Mouse (Mus musculus): ENCODE measurements around the gene Slc12a3. TPM values are rescaled to one million over a fixed set of nuclear protein-coding genes. Genes with fewer than 3 reads are reported as not detected.
A peak's percentile ranks its signal among the peaks of the same experiment; 100 is the strongest.

Slc12a3 gene
- polyA plus RNA-seq, 1 experiment from 2014 or later: not detected

DNA sequence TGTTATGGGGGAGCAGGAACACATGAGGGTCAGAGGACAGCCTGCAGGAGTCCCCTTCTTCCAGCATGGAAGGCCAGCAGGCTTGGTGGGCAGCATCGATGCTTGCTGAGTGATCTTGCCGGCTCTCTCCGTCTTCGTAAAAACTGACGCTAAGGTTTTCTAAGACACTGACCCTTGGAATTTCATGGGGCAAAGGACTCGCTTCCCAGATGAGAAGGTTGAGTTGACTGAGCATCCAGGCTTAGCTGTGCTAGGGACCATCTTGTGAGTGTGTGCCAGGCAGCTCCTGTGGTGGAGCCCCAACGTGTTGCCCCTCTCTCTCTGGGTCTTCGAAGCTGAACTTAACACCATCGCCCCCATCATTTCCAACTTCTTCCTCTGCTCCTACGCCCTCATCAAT is 13.7 kb downstream of the Slc12a3 start:
- Histone ChIP-seq H3K4me3 (ENCODE audit: low read depth, low read length) (no peak overlapping the region), H3K27me3 (replicated peaks; ENCODE audit: control insufficient read depth, insufficient read depth, low read length) (no peaks in the 10 kb centered on the region), H3K4me2 (no peak overlapping the region), H3K36me3 (ENCODE audit: control insufficient read depth, insufficient read depth, low read length) (no peaks in the 10 kb centered on the region), H3K4me1 (replicated peaks; ENCODE audit: control insufficient read depth, insufficient read depth, low read length) (no peaks in the 10 kb centered on the region; the same call in 1 of the 2 replicates), H3K9me3 (ENCODE audit: control insufficient read depth, low read length) (no peaks in the 10 kb centered on the region), H3K27ac (ENCODE audit: low read depth, low read length) (no peak overlapping the region), H3K9ac (ENCODE audit: low read depth, low read length) (no peak overlapping the region)
- DNase-seq (ENCODE audit: low spot score) (no peak), ATAC-seq (replicated peaks; ENCODE audit: low FRiP score) (no peak)
- 84% methylated on average over 10 of the region's 10 CpGs for WGBS

DNA sequence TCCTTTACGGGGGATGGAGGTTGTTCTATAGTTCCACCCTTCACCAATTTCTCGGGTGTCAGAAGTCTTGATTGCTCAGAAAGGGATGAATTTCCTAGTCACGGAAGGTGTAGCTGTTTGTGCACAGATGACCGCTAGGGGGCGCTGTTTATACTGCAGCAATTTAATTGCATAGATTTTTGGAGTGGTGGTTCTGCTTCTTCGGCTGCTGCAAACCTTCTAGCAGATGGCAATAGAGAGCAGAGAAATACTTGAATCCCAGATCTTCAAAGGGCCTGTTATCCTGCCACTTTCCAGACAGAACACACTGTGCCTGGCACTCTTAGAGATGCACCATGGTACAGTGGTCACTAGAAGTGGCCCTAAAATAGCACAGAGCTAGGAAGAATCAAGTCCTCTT is 14.3 kb downstream of the Slc12a3 start:
- H3K4me1 ChIP-seq (replicated peaks; ENCODE audit: control insufficient read depth, insufficient read depth, low read length): no peaks in the 10 kb centered on the region; the same call in 1 of the 2 replicates
- no peak overlapping the region for H3K4me3 ChIP-seq (ENCODE audit: low read depth, low read length)
- DNase-seq (ENCODE audit: low spot score) (peak; percentile 63), ATAC-seq (replicated peaks; ENCODE audit: low FRiP score) (no peak)
- 11% methylated on average over 6 of the region's 6 CpGs for WGBS
- no peaks in the 10 kb centered on the region for H3K9me3 ChIP-seq (ENCODE audit: control insufficient read depth, low read length)
- no peaks in the 10 kb centered on the region for H3K27me3 ChIP-seq (replicated peaks; ENCODE audit: control insufficient read depth, insufficient read depth, low read length)
- H3K9ac ChIP-seq (ENCODE audit: low read depth, low read length): no peak overlapping the region
- no peaks in the 10 kb centered on the region for H3K36me3 ChIP-seq (ENCODE audit: control insufficient read depth, insufficient read depth, low read length)
- H3K27ac ChIP-seq (ENCODE audit: low read depth, low read length): no peak overlapping the region
- no peak overlapping the region for H3K4me2 ChIP-seq

DNA sequence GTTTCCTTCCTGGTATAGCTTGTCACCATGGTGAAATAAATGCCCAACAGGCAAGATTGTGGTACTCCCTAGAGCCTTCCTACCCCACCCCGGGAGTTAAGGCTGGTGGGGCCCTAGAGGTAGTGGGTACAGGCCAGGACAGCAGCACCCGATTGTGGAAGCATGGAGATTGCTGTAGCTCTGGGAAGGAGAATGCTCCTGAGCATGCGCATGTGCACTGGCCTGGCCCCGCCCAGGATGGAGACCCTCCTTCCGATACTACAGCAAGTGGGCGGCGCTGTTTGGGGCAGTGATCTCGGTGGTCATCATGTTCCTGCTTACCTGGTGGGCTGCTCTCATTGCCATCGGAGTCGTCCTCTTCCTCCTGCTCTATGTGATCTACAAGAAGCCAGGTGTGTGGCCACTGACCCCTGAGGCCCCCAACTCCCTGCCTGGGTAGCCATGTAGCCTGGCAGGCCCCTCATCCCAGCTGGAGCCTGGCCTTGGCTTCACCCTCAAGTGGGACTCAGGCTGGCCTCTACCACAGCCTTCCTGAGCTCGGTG is 14.8 kb downstream of the Slc12a3 start:
- no peak overlapping the region for H3K4me3 ChIP-seq (ENCODE audit: low read depth, low read length)
- no peak overlapping the region for H3K27ac ChIP-seq (ENCODE audit: low read depth, low read length)
- H3K4me2 ChIP-seq: no peak overlapping the region
- no peaks in the 10 kb centered on the region for H3K36me3 ChIP-seq (ENCODE audit: control insufficient read depth, insufficient read depth, low read length)
- DNase-seq (ENCODE audit: low spot score) (no peak), ATAC-seq (replicated peaks; ENCODE audit: low FRiP score) (no peak)
- no peaks in the 10 kb centered on the region for H3K27me3 ChIP-seq (replicated peaks; ENCODE audit: control insufficient read depth, insufficient read depth, low read length)
- no peak overlapping the region for H3K9ac ChIP-seq (ENCODE audit: low read depth, low read length)
- WGBS: 76% methylated on average over 11 of the region's 11 CpGs
- H3K4me1 ChIP-seq (replicated peaks; ENCODE audit: control insufficient read depth, insufficient read depth, low read length): no peaks in the 10 kb centered on the region; the same call in 1 of the 2 replicates
- H3K9me3 ChIP-seq (ENCODE audit: control insufficient read depth, low read length): no peaks in the 10 kb centered on the region

DNA sequence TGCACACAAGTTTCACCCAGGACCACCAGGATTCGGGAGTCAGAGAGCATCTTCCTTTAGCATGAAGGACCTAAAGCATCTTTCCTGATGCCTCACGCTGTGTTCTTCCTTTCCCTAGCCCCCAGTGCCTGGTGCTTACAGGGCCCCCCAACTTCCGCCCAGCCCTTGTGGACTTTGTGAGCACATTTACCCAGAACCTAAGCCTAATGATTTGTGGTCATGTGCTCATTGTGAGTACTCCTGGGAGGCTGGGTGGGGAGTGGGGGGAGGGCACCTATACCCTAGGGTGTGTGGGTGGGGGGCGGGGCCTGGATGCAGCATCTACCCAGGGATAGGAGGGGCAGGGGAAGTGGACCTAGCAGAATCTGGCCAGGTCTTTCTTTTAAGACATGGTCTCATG is 16.7 kb downstream of the Slc12a3 start:
- DNase-seq (ENCODE audit: low spot score) (no peak), ATAC-seq (replicated peaks; ENCODE audit: low FRiP score) (no peak)
- Histone ChIP-seq H3K4me2 (no peak overlapping the region), H3K27ac (ENCODE audit: low read depth, low read length) (no peak overlapping the region), H3K36me3 (ENCODE audit: control insufficient read depth, insufficient read depth, low read length) (no peaks in the 10 kb centered on the region), H3K9ac (ENCODE audit: low read depth, low read length) (no peak overlapping the region), H3K27me3 (replicated peaks; ENCODE audit: control insufficient read depth, insufficient read depth, low read length) (no peaks in the 10 kb centered on the region), H3K4me3 (ENCODE audit: low read depth, low read length) (no peak overlapping the region), H3K9me3 (ENCODE audit: control insufficient read depth, low read length) (no peaks in the 10 kb centered on the region), H3K4me1 (replicated peaks; ENCODE audit: control insufficient read depth, insufficient read depth, low read length) (no peaks in the 10 kb centered on the region; the same call in 1 of the 2 replicates)
- WGBS: 80% methylated on average over 4 of the region's 4 CpGs

DNA sequence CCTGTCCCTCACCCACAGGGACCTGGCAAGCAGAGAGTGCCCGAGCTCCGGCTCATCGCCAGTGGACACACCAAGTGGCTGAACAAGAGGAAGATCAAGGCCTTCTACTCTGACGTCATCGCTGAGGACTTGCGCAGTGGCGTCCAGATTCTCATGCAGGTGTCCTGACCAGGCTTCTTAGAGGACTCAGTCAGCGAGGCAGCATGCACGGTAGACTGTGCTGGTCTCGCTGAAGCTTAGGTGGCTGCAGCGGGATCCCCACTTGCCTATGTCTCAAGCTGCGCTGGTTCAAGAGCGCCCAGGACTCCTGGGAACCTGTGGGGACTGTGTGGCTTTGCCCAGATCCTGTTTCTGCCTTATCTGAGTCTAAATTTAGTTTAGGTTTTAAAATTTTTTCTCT is 17.3 kb downstream of the Slc12a3 start:
- no peaks in the 10 kb centered on the region for H3K27me3 ChIP-seq (replicated peaks; ENCODE audit: control insufficient read depth, insufficient read depth, low read length)
- no peak overlapping the region for H3K9ac ChIP-seq (ENCODE audit: low read depth, low read length)
- ATAC-seq (replicated peaks; ENCODE audit: low FRiP score): no peak
- no peak for DNase-seq (ENCODE audit: low spot score)
- H3K4me3 ChIP-seq (ENCODE audit: low read depth, low read length): no peak overlapping the region
- H3K4me1 ChIP-seq (replicated peaks; ENCODE audit: control insufficient read depth, insufficient read depth, low read length): no peaks in the 10 kb centered on the region; the same call in 1 of the 2 replicates
- no peak overlapping the region for H3K4me2 ChIP-seq
- no peaks in the 10 kb centered on the region for H3K9me3 ChIP-seq (ENCODE audit: control insufficient read depth, low read length)
- no peaks in the 10 kb centered on the region for H3K36me3 ChIP-seq (ENCODE audit: control insufficient read depth, insufficient read depth, low read length)
- H3K27ac ChIP-seq (ENCODE audit: low read depth, low read length): no peak overlapping the region
- 89% methylated on average over 13 of the region's 13 CpGs for WGBS

DNA sequence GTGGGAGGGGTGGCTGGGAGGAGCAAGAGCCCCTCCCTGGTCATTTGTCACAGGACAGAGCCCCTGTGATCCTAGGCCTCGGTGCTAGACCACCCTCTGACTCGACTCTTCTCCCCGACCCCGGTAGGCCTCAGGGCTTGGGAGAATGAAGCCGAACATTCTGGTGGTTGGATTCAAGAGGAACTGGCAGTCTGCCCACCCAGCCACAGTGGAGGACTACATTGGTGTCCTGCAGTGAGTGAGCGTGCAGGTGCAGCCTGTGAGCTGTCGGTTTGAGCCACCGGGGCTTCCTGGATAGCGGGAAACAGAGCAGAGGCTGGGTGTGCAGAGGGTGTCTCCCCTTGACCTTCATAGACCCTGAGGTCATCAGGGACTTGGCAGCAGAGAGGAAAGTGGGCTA is 19.4 kb downstream of the Slc12a3 start:
- Histone ChIP-seq H3K4me3 (ENCODE audit: low read depth, low read length) (no peak overlapping the region), H3K36me3 (ENCODE audit: control insufficient read depth, insufficient read depth, low read length) (no peaks in the 10 kb centered on the region), H3K27me3 (replicated peaks; ENCODE audit: control insufficient read depth, insufficient read depth, low read length) (no peaks in the 10 kb centered on the region), H3K9ac (ENCODE audit: low read depth, low read length) (no peak overlapping the region), H3K4me2 (no peak overlapping the region), H3K9me3 (ENCODE audit: control insufficient read depth, low read length) (no peaks in the 10 kb centered on the region), H3K4me1 (replicated peaks; ENCODE audit: control insufficient read depth, insufficient read depth, low read length) (no peaks in the 10 kb centered on the region; the same call in 1 of the 2 replicates), H3K27ac (ENCODE audit: low read depth, low read length) (no peak overlapping the region)
- DNase-seq (ENCODE audit: low spot score): no peak
- ATAC-seq (replicated peaks; ENCODE audit: low FRiP score): no peak
- WGBS: 66% methylated on average over 9 of the region's 9 CpGs

DNA sequence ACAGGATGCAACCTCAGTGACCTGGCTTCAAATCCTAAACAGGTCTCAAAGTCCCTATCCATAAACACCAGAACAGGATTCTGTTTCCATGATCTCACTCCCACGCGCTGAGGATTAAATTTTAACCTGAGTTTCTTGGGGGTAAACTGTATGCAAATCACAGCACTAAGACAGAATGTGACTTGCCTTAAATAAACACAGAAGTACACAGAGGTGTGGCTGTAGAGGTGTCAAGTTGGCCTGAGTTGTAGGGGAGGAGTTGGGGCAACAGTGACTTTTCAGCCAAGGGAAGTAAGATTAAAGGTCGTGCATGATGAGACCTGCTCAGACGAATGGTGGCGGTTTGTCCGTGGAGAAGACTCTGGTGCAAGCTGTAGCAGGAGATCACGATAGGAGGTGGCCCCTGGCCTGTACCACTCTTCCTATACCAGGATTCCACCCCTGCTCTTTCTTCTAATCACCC is 25.1 kb downstream of the Slc12a3 start:
- H3K4me1 ChIP-seq (replicated peaks; ENCODE audit: control insufficient read depth, insufficient read depth, low read length): no peaks in the 10 kb centered on the region
- DNase-seq (ENCODE audit: low spot score): no peak
- H3K4me2 ChIP-seq: no peak overlapping the region
- no peak for ATAC-seq (replicated peaks; ENCODE audit: low FRiP score)
- H3K9me3 ChIP-seq (ENCODE audit: control insufficient read depth, low read length): no peaks in the 10 kb centered on the region
- WGBS: 66% methylated on average over 7 of the region's 7 CpGs
- no peak overlapping the region for H3K27ac ChIP-seq (ENCODE audit: low read depth, low read length)
- no peaks in the 10 kb centered on the region for H3K36me3 ChIP-seq (ENCODE audit: control insufficient read depth, insufficient read depth, low read length)
- no peak overlapping the region for H3K4me3 ChIP-seq (ENCODE audit: low read depth, low read length)
- no peak overlapping the region for H3K9ac ChIP-seq (ENCODE audit: low read depth, low read length)
- H3K27me3 ChIP-seq (replicated peaks; ENCODE audit: control insufficient read depth, insufficient read depth, low read length): no peaks in the 10 kb centered on the region

DNA sequence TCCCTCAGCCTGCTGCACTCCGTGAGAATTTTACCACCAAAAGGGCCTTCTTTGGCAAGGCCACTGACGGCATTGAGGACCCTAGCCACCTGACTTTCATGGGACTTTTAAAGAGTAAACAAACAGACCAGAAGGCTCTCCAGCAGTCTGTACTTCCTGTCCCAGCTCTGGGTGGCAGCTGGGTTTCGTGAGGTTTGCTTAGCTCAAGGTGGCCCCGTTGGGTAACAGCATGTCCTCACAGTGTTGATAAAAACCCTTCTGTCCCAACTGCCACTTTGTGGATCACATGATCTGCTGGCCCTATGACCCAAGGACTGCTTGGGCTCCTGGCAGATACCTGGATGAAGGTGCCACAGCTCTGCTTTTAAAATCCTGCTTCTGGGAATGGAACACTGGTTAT is 25.6 kb downstream of the Slc12a3 start:
- Histone ChIP-seq H3K27me3 (replicated peaks; ENCODE audit: control insufficient read depth, insufficient read depth, low read length) (no peaks in the 10 kb centered on the region), H3K9ac (ENCODE audit: low read depth, low read length) (no peak overlapping the region), H3K9me3 (ENCODE audit: control insufficient read depth, low read length) (no peaks in the 10 kb centered on the region), H3K4me3 (ENCODE audit: low read depth, low read length) (no peak overlapping the region), H3K27ac (ENCODE audit: low read depth, low read length) (no peak overlapping the region), H3K36me3 (ENCODE audit: control insufficient read depth, insufficient read depth, low read length) (no peaks in the 10 kb centered on the region), H3K4me2 (no peak overlapping the region), H3K4me1 (replicated peaks; ENCODE audit: control insufficient read depth, insufficient read depth, low read length) (no peaks in the 10 kb centered on the region)
- no peak for DNase-seq (ENCODE audit: low spot score)
- no peak for ATAC-seq (replicated peaks; ENCODE audit: low FRiP score)
- 40% methylated on average over 4 of the region's 4 CpGs for WGBS

DNA sequence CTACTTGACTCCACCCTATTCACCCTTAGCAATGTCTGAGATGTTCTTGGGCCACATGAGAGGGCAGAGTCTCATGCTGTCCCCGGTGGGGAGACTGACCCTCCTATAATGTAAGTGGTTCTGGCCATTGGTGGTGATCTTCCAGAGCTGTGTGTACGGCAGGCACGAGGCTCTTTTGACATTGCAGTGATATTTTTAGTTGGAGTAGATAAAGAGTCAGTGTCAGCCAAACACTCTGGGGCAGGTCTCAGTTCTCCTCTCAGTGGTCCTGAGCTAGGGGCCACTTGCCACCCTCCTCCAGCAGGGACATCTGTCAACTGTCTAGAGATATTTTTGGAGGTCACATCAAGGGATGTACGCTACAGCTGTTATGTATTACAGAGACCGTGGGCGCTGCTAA is 28.2 kb downstream of the Slc12a3 start:
- 61% methylated on average over 6 of the region's 6 CpGs for WGBS
- Histone ChIP-seq H3K9ac (ENCODE audit: low read depth, low read length) (no peak overlapping the region), H3K4me2 (no peak overlapping the region), H3K27ac (ENCODE audit: low read depth, low read length) (no peak overlapping the region), H3K4me3 (ENCODE audit: low read depth, low read length) (no peak overlapping the region), H3K4me1 (replicated peaks; ENCODE audit: control insufficient read depth, insufficient read depth, low read length) (no peaks in the 10 kb centered on the region), H3K36me3 (ENCODE audit: control insufficient read depth, insufficient read depth, low read length) (no peaks in the 10 kb centered on the region), H3K9me3 (ENCODE audit: control insufficient read depth, low read length) (no peaks in the 10 kb centered on the region), H3K27me3 (replicated peaks; ENCODE audit: control insufficient read depth, insufficient read depth, low read length) (no peaks in the 10 kb centered on the region)
- no peak for DNase-seq (ENCODE audit: low spot score)
- no peak for ATAC-seq (replicated peaks; ENCODE audit: low FRiP score)
